Mouse (Mus musculus): ENCODE measurements at regions not wholly inside any gene's neighbourhood (a gene's known extent, or its start where the extent isn't known, plus 50 kb on each side); places are given as distances from the start of the nearest gene placed in this dataset.

DNA sequence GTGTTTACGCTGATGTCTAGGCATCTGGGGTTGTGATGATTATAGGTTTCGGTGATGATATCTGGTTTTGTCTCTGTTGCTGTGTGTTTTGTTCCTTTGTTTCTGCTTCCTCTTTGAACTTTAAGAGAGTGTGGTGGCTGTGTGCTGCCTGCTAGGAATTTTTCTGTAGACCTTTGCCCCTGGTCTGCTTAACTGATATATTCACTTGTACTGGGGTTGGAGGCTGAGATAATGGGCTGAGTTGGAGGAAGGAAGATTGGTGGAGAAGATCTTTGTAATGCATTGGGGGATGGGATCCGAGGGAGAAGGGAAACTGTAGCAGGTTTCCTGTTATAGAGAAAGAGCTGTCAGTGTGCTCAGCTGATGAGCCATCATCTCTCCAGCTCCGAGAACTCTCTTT, 55.8 kb downstream of the Mid1ip1 start:
- DNase-seq: no peak
- intact Hi-C loops (cut with DNase I): no loop called here

DNA sequence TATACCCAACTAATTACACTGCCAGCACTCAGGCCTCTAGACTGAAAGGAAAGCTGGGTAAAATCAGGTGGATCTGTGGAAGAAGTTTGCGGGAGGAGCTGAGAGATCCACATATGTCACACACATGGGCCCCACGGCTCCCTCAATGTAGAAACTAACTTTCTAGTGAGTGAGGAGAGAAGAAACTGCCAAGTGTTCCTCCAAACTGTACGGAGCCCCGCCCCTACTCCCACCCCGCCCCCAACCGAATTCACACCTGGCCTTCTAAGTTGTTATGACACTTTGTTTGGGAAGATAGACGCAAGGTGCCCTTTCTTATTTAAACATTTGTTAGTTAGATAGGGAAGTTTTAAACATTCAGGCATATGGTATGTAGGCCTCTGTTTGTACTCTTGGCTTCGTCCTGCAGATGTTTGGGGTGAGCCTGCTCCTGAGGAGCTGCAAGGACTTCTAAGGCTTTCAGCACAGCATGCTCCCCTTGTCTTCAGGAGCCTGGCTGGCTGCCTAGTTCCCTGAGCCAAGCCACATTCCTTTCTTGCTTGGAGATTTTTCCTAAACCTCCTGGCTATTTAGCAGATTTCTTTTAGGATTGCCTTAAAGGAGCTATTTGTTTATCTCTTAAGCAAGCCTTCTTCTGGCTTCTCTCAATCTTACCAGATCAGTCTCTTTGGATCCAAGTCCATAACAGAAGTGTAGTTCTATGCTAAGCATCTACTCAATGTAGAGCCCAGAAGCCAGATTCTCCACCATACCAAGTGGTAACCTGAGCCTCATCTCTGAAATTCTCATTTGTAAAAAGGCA, 61.1 kb downstream of the Mid1ip1 start:
- peak; percentile 11 to 20 for DNase-seq
- intact Hi-C loops (cut with DNase I): loop anchor here (5.0 kb wide), 1 partner anchor 59 kb away; the partner anchor contains the start of gene Mid1ip1

DNA sequence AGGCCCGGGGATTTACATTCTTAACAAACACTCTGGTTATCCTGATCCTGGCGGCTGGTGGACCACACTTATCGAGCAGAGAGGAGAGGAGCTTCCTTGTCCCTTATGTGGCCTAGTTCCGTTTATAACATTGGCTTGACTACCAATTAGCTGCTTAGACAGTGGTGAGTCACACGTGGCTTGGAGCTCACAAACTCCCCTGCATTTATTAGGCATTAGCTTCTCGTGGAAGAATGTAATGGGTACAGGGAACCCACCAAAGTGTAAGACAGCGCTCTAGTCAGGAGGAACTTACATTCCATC, 61.7 kb downstream of the Mid1ip1 start:
- intact Hi-C loops (cut with DNase I): loop anchor here (5.0 kb wide), 1 partner anchor 59 kb away; the partner anchor contains the start of gene Mid1ip1
- no peak for DNase-seq

GRCm38 (mm10) chrX:10778014-10778413, 63.2 kb downstream of the Mid1ip1 start:
- intact Hi-C loops (cut with DNase I): loop anchor here (5.0 kb wide), 1 partner anchor 61 kb away; the partner anchor contains the start of gene Mid1ip1
- no peak for DNase-seq

- intact Hi-C loops (cut with DNase I): no loop called here
- DNase-seq: no peak
Measured at GRCm38 (mm10) chrX:10786359-10786758, 71.5 kb downstream of the Mid1ip1 start.

- intact Hi-C loops (cut with DNase I): no loop called here
- no peak for DNase-seq
Measured at GRCm38 (mm10) chrX:10787057-10787456, 72.2 kb downstream of the Mid1ip1 start.

- peak; percentile 2 to 4 for DNase-seq
- intact Hi-C loops (cut with DNase I): no loop called here
Measured at GRCm38 (mm10) chrX:10820313-10820920, 105.6 kb downstream of the Mid1ip1 start.

DNA sequence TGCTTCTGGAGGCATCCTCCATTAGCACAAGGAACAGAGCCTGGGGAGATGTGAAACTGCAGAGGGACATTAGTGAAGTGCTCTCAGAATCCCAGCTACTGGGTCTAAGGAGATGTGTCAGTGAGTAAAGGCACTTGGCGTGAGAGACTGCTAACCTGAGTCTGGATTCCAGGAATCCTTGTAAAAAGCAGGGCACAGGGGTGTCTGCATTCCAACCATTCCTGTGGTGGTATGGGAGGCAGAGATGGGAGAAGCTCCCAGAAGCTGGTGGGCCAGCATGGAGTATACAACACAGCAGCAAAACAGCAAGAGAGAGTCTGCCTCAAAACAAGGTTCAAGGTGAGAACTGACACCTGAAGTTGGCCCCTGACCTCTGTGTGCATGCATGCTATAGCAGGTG, 118.9 kb downstream of the Mid1ip1 start:
- intact Hi-C loops (cut with DNase I): no loop called here
- no peak for DNase-seq

GRCm38 (mm10) chrX:10857089-10857488, 142.3 kb downstream of the Mid1ip1 start:
- DNase-seq: no peak
- intact Hi-C loops (cut with DNase I): no loop called here

DNA sequence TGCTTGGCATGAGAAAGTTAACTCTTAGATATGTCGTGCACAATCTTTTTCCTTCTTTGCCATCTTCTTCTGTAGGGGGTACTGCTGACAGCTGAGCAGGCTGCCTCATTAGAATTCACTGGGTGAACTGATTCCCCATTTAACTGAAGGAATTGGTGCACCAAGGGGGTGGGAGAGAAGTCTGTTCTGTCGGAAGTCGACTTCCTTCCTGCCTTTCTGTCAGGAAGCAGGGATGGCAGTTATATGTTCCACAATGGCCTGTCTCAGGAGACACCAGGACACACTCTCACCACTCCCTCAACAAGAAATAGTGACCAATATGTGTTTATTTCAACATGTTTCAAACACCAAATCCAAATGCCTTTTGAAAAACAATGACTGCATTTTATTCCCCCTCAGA, 142.9 kb downstream of the Mid1ip1 start:
- intact Hi-C loops (cut with DNase I): no loop called here
- no peak for DNase-seq

GRCm38 (mm10) chrX:10871613-10872012, 156.8 kb downstream of the Mid1ip1 start:
- intact Hi-C loops (cut with DNase I): no loop called here
- no peak for DNase-seq

DNA sequence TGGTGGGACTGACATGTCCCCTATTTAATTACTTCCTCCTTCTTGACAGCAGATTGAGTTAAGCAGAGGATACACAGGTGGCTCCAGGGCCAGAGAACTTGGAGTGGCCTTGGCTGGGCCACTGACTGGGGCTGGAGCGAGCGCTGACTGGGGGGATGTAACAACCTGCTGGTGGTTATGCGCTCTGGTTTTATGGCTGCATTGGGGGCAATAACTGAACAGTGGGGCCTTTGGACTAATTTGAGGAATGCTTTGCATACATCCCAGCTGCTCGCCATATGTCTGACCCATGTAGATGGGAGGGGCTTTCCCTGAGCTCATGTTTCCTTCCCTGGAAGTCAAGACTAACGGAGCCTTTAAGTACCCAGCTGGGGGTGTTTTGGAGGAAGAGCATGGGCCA, 163.0 kb downstream of the Mid1ip1 start:
- no peak for DNase-seq
- intact Hi-C loops (cut with DNase I): no loop called here

DNA sequence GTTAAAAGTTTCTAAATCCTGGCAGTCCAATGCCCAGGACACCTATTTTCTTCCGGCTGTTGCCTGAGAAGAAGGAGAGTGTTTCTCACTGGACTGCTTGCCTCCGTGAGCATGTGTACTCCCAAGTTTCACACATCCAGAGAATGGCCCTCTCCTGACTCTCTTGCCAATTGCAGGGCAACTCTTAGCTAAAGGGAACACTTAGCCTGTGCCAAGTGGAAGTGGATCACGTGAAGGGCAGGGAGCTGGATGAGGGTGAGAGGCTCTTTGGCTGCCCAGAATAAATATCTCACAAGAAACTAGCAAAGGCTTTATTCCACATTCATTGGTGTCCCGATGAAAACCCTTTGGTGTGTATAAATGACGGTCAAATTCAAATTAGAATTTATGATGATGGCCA, 164.1 kb downstream of the Mid1ip1 start:
- intact Hi-C loops (cut with DNase I): no loop called here
- DNase-seq: no peak

GRCm38 (mm10) chrX:10883729-10884464, 169.1 kb downstream of the Mid1ip1 start:
- DNase-seq: no peak
- intact Hi-C loops (cut with DNase I): no loop called here

DNA sequence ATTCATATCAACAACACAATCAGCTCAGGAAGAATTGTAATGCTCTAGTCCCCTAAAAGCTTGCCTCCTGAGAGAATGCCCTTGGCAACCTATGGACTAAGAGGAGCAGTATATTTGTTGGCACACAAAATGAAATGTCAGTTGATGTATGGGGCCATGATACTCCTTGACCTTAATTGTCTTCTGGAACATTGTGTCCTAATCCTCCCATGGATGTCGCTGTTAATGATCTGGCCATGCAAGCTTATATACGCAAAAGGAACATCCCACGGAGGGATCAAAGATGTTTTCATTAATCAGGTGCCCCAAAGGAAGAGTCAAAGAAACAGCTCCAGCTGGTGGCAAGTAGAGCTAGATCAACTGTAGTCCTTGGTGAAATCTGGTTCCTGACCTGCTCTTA, 178.0 kb downstream of the Mid1ip1 start:
- intact Hi-C loops (cut with DNase I): no loop called here
- no peak for DNase-seq

DNA sequence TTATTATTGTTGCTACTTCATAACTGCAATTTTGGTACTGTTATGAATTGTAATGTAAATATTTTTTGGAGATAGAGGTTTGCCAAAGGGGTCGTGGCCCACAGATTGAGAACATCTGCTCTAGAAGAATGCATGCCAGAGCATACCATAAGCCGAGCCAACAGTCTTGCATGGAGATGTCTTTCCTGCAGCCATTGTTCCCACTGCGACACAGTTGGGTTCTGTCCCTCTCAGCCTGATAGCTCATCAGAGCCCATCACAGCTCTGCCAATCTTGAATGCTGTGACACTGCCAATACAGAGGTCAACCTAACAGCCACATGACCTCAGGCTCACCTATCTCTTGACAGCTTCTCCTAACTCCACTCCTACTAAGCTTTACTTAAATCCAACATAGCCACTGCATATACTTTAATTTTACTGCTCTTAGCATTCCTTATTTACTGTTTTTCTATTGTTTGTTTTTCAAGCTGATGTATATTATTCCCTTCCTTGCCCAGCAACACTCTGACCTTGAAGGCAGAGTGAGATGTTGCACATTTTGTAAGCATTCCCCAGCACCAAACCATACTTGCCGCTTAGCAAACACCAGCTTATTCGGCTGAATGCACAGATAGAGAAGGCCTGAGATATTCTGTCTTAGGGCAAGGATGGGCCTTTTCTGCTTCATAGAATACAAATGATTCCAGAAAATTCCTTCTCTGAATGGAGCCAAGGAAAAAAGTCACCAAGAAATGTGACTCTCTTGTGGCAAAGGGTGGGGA, 181.6 kb downstream of the Mid1ip1 start:
- DNase-seq: no peak
- intact Hi-C loops (cut with DNase I): no loop called here

GRCm38 (mm10) chrX:10902686-10903085, 187.9 kb downstream of the Mid1ip1 start:
- DNase-seq: no peak
- intact Hi-C loops (cut with DNase I): no loop called here

DNA sequence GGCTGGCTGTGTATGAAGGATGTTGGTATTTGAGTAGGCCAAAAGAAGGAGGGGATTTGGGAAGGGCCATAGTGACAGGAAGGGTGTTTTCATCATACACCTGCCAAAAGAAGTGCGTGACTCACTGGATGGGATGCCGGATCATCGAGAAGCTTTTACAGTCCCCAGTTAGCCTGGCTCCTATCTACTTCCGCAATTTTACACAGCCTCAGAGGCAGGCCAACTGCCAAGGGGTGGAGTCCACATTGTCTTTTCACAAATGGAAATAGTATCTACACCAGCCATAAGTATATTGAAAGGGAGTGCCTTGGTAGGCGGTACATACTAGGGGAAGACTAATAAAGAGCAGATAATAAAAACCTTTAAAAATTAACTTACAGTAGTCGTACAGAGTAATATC, 189.3 kb downstream of the Mid1ip1 start:
- peak; percentile 12 to 19 for DNase-seq
- intact Hi-C loops (cut with DNase I): no loop called here

DNA sequence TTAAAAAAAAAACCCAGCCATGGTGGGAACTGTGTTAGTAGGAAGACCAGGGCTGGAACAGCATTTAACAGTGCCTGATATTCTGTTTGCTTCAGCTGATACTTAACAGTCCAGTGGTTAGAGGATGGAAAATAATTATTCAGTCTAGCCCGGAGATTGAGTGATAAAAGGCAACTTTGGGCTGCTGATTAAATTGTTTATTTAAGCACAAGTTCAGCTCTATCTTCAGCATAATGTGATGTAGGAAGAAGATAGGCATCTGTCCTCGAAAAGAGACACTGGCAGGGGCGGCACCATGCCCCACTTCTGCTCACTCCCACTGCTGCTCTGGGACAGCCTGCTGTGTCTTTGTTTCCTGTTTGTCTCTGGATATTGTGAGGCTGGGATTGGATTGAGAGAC, 190.1 kb downstream of the Mid1ip1 start:
- intact Hi-C loops (cut with DNase I): no loop called here
- DNase-seq: no peak

GRCm38 (mm10) chrX:10911127-10912061, 196.6 kb downstream of the Mid1ip1 start:
- no peak for DNase-seq
- intact Hi-C loops (cut with DNase I): no loop called here
